Comparison of ENCODE assay signal across 19 mouse cellular contexts in genomic region chr13:59648598-59648997, GRCm38 (mm10). TPM values are rescaled to one million over a fixed set of nuclear protein-coding genes. Genes with fewer than 3 reads are reported as not detected.
"Had no signal": no experiment of that assay in that cellular context is flagged by ENCODE, and none has a peak within 500 bp of the region (broad histone marks: within the 10 kb centered on the region; RNA-seq: fewer than 3 reads in every experiment).

No protein-coding gene starts in this region.

- H3K9me3 ChIP-seq: kidney, embryonic 15.5 days; limb, embryonic 13.5 days; midbrain, embryonic 13.5 days; stomach, embryonic 15.5 days had no signal

- H3K9ac ChIP-seq: kidney, embryonic 15.5 days; limb, embryonic 13.5 days; liver, embryonic 14.5 days; midbrain, embryonic 13.5 days; stomach, embryonic 15.5 days had no signal

- ATAC-seq: midbrain, embryonic 13.5 days had no signal

- H3K27me3 ChIP-seq: kidney, embryonic 15.5 days; limb, embryonic 13.5 days; midbrain, embryonic 13.5 days; stomach, embryonic 15.5 days had no signal

- H3K4me3 ChIP-seq: kidney, embryonic 15.5 days; limb, embryonic 13.5 days; midbrain, embryonic 13.5 days; stomach, embryonic 15.5 days had no signal

- H3K27ac ChIP-seq: kidney, embryonic 15.5 days; limb, embryonic 13.5 days; liver, embryonic 14.5 days; midbrain, embryonic 13.5 days; stomach, embryonic 15.5 days had no signal

- H3K4me2 ChIP-seq: kidney, embryonic 15.5 days; limb, embryonic 13.5 days; midbrain, embryonic 13.5 days; stomach, embryonic 15.5 days had no signal

- DNase-seq: lung, adult 18-20 months; right cerebral cortex, postnatal 14 days; thymus, adult 2 months; thymus, postnatal 25 days had no signal

- H3K36me3 ChIP-seq: stomach, embryonic 15.5 days had no signal

RNA-seq across cellular contexts. Expression of gene 4921517D22Rik, which starts 45.3 kb away (rescaled TPM):
- total RNA-seq: layer of hippocampus, adult 18-20 months; layer of hippocampus, postnatal 25 days; left cerebral cortex, adult 8-10 months; left cerebral cortex, postnatal 36 days; liver, adult 2 months; midbrain, postnatal 0 days had no signal
- polyA plus RNA-seq: kidney, embryonic 15.5 days; limb, embryonic 13.5 days; liver, adult 2 months; liver, embryonic 14.5 days; lung, embryonic 16.5 days; midbrain, embryonic 13.5 days; midbrain, postnatal 0 days; neural tube, embryonic 14.5 days; spleen, adult 2 months; stomach, embryonic 15.5 days; thymus, adult 2 months; urinary bladder, adult 2 months had no signal
